Mouse (Mus musculus) urinary bladder, postnatal 14 days (tissue): ENCODE results near the gene Maml3.

Experiments
- DNase-seq: peaks from one replicate; pipeline ENCODE4 v3.0.0; 2021; ENCODE audit warnings: low spot score

Maml3 gene

GRCm38 (mm10) chr3:51912214-51912613, 192.7 kb downstream of the Maml3 start:
- DNase-seq: no peak

- DNase-seq: no peak
These were observed 196.4 kb downstream of the Maml3 start for GRCm38 (mm10) chr3:51908437-51908990.

DNA sequence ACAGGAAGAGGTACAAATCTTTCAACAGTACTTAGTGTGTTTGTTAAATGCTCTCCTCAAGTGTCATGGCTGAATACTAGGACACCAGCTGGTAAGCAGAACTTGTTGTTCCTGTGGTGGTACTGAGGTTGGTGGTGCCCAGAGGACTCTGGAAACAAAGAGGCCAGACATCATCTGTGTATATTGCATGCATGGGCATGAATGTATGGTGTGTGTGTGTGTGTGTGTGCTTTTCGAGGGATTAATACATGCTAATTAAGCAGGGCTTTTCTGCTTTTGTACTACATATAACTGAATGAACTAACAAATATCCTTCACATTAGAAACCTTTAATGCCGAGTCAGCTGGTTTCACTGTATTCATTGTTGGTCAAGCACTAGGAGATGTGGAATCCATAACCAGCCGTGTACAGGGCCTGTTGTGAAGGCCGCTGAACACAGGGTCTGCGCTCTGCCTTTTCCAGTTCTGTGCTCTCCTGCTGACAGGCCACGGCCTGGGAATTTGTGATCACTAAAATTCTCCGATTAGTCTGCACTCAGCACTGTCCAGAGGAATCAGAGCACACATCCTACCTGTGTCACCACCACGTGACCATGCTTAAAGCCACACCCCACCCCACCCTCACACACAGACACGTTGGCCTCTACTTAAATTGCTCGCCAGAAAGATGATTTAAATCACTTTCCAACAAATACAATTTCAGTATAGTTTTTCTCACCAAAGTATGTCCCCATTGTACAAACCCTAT, 197.6 kb downstream of the Maml3 start:
- no peak for DNase-seq

DNA sequence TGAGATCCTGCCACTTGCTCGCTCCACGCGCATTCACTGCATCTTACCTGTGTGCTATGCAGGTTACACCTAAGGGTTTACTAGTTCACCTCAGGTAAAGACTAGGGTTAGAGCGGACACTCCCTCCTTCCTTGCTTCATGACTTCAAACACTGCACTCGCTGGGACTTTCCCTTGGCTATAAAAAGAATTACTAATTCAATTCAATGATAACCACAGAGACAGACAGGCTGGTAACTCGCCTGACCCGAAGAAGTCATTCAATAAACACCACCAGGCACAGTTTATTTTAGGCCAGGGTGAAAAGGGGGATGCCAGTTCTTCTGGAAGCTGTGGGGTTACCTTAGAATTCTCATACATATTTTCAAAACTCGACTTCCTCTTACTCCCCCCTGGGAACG, 199.0 kb downstream of the Maml3 start:
- DNase-seq: no peak

DNA sequence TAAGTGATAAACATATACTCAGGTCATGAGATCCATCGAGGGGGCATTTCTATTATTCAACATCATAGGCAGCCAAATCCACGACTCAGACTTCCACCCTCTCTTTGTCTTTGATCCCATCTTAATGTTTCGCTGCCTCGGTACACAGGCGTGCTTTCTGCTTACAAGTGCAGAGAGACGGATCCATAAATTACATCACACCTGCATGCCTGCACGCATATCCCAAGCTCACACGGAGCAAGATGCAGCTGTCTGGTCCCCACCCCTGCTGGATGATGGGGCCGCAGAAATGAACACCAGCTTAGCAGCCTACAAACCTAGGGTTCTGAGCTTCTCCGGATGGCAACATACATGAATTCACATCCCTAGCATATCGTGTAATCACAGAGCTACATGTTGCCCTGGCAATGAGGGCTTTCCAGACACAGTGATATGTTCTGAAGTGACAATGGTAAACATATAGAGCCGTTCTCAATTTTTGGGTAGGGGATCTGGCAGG, 200.5 kb downstream of the Maml3 start:
- no peak for DNase-seq

DNA sequence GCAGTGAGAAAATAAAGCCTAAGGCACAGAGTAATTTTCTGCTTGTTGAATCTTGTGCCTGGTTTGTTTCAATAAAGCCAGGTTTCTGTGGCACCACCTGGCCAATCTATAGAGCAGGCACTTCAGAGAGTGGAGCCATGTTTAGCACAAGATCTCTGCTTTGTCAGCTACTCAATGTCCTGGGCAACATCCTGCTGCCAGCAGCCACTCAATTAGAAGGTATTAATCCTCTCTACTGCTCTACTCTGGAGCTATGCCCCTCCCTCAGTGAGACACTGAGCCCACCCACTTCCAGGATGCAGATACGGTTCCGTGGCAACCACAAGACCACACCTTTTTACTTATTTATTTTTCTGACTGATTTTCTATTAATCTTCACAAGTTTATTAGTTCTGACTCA, 203.7 kb downstream of the Maml3 start:
- DNase-seq: no peak

GRCm38 (mm10) chr3:51894514-51894913, 210.4 kb downstream of the Maml3 start:
- DNase-seq: no peak

GRCm38 (mm10) chr3:51891562-51892119, 213.2 kb downstream of the Maml3 start:
- no peak for DNase-seq

DNA sequence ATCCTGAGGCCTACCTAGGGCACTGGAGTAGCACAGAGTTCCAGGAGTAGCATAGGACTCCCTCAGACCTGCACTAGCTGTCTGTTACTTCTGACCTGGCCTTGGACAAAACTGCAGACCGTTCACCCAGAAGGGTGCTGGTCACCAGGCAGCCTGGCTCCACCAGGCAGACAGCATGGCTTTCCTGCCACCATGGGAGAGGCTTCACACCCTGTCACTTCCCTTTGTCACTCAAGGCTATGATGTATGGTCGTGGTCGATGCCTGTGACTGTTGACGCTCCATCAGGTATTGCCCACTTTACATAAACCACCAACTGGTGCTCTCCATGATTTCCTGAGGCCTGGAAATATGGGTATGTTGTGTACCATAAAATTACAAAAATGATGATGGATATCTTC, 214.7 kb downstream of the Maml3 start:
- DNase-seq: no peak

GRCm38 (mm10) chr3:51889776-51890175, 215.1 kb downstream of the Maml3 start:
- no peak for DNase-seq

DNA sequence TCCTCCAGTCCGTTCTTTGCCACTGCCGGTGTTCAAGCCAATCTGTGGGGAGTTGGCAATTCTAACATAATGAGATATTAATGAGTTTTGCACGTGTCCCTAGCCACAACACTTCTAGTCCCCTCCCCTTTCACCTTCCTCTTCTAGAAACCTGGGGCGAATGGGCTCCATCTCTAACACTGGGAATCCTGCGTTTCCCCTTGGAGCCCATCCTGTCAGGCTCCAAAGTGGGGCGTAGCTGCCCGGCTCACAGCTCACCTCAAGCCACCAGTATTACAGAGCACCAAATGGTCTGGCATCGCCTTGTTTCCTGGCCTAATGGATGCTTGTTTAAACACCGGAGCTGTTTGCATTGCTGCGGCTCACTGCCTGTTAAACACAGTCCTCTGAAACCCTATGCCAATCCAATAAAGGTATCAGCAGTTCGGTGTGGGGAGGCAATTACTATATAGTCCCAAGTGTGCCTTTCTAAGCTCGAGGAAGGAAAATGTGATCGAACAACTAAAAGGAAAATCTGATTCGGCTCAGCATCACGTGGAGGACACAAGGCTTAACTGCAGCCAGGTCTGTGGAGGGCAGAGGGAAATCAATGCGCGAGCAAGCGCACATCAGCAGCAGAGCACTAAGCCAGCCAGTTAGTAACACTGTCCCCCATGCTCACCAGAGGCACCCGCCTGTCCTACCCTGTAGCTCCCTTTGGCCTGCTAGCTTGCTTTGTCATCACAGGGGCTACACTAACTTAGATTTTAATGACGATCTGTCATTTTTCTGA, 216.0 kb downstream of the Maml3 start:
- DNase-seq: no peak

DNA sequence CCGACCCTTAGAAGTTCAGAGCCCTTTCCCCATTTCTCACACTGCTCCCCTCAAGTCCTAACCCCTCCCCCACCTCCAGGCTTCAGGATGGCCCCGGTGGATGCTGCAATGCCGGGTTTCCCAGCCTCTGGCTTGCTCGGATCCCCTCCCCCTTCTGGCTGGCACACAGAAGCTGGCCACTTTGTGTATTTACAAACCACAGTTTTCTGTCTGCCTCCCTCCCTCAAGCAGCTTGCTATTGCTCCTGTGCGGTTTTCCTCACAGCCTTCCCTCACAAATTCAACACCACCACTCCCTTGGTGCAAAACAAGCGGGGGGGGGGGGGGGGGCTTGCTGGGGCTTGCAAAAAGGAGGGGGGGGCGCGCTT, 216.6 kb downstream of the Maml3 start:
- DNase-seq: no peak

DNA sequence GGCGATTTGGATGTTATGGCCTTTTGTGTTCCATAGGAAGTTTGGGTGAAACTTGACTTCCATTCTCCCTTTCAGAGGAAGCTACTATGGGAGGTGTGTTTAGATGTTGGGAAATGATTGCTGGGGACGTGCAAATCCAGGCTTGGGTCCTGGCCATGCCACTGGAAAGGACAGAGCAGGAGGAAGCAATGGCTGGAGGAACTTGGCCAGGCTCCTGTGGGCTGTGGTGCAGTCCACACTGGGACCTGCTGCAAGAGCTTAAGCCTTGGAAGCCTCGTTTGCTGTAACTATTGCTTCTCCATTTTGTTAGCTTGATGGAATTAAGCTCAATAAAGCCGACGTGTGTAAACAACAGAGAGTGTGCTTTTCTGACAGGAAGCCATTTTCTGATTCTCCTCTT, 219.0 kb downstream of the Maml3 start:
- no peak for DNase-seq

GRCm38 (mm10) chr3:51885487-51885886, 219.4 kb downstream of the Maml3 start:
- DNase-seq: no peak

- DNase-seq: no peak
These were observed 222.9 kb downstream of the Maml3 start for GRCm38 (mm10) chr3:51881981-51882380.

DNA sequence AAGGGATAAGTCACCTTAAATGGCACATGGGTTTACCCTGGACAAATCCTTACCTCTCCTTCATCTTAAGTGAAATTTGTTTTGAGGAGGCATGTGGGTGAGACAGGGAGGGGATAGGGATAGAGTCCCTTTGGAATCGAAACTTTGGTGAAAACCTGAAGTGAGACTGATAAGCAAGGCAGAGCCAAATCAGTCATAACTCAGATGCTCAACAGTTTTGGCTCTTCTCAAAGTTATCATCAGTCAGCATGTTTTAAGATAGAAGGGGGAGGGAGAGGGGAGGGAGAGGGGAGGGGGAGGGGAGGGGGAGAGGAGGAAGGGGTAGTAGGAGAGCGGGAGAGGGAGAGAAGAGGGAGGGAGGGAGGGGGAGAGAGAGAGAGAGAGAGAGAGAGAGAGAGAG, 223.5 kb downstream of the Maml3 start:
- DNase-seq: no peak

- DNase-seq: no peak
These were observed 224.3 kb downstream of the Maml3 start for GRCm38 (mm10) chr3:51880506-51881036.

- DNase-seq: no peak
These were observed 225.7 kb downstream of the Maml3 start for GRCm38 (mm10) chr3:51879211-51879610.

DNA sequence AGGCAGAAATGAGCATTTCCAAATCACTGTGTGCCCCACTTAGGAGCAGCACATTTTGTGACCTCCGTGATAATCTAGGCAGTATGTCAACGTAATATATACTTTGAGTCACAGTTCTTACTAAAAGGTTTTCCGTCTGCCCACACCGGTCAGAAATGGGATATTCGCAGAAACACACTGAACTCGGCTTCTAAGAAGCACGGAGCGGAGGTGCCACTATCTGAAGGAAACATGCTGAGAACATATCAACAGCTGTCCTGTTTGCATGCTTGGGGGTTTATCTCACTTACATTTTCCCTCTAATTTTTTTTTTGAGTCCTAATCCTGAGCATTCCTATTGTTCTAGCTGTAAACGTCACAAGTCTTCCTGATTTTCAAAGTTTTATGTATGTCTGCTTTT, 226.3 kb downstream of the Maml3 start:
- no peak for DNase-seq

GRCm38 (mm10) chr3:51876729-51877128, 228.1 kb downstream of the Maml3 start:
- no peak for DNase-seq

DNA sequence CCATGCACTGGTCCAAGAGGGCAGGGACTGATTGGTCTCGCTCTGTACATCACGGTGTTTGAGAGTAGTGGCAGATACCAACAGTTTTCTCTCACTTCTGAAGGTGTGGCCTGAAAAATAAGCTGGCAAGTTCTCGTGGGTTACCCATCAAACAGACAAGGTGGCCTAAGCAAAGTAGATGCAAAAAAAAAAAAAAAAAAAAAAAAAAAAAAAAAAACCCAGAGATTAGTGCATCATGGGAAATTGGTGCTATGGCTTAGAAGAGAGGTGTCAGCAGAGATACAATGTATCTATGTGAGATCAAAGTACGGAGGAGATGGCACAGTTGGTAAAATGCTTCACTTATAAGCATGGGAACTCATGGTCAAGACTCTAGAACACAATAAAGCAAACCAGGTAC, 229.2 kb downstream of the Maml3 start:
- no peak for DNase-seq

DNA sequence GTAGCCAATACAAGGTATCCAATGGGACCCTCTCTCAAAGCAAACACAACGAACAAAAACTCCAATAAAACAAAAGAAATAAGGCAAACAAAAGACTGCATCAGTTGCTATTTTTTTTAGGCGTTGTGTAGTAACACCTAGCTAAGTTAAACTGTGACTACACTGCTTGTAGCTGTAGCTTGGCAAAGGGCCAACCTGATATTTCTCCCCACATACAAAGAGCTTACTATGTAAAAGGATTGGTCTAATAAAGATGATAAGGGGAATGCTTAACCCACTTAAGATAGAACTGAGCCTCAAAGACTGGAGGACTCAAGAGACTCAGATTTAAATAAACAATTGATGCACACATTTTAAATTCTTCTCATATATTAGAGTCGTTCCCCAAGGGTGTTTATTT, 230.6 kb downstream of the Maml3 start:
- DNase-seq: no peak

DNA sequence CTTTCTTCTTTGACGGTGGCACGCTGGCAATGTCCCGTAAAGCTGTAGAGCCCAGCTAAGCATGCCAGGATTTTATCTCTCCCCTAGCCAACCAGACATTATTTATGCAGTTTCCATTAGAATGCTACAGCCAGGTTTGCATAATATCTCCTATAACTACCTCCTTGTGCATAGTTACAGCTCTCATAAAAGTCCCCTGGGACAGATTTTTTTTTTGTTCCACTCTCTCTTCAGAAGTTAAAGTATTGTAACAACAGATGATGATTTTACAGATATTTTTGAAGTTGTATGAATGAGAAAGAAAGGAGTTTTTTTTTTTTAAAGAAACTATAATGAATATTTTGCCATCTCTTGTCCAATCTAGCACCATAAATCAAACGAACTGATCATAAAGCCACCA, 232.1 kb downstream of the Maml3 start:
- DNase-seq: no peak
